Mouse (Mus musculus) embryonic fibroblast, embryonic 13.5 days (primary cell): ENCODE measurements around the gene Hes5.

Experiments used
- CTCF ChIP-seq: IDR thresholded peaks from 2 replicates; pipeline ENCODE4 v1.5.1; 2011; ENCODE audit warnings: mild to moderate bottlenecking, control low read depth, low read length, moderate library complexity, borderline replicate concordance; ENCODE audit not compliant: insufficient read depth
- POLR2A ChIP-seq: IDR thresholded peaks from 2 replicates; pipeline ENCODE4 v1.6.1; 2011; ENCODE audit warnings: low read depth, mild to moderate bottlenecking, control low read depth, low read length, moderate library complexity

DNA sequence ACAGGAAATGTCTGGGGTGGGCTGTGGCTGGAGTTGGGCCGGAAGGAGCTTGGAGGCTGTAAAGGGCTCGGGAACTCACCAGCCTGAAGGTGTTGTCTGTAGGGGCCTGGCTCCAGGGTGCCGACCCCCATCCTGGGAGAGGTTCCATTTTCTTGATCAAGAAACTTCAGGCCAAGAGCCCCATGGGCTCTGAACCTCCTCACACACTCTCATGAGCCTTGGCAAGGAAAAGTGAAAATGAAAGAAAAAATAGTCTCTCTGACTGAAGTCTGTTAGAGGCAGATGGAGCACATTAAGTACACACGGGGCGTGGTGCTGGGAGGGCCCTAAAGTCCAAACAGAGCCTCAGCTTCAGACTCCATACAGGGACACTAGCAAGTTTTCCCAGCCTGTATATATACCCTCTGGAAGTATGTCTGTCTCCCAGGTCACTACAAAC is 32.8 kb upstream of the Hes5 start:
- TF ChIP-seq CTCF (no peak), POLR2A (no peak)
